Mouse (Mus musculus) E14TG2a.4 (cell line): ENCODE data around the gene Cdh15.

ENCODE experiments used
- H3K27me3 ChIP-seq: 2 replicates; pipeline ENCODE4 v1.6.1; 2014; ENCODE audit warnings: low read length, control low read depth; ENCODE audit not compliant: insufficient read depth
- H3K36me3 ChIP-seq: 2 replicates; pipeline ENCODE4 v1.6.1; 2014; ENCODE audit warnings: low read length, control low read depth; ENCODE audit not compliant: insufficient read depth
- H3K4me1 ChIP-seq: replicated peaks from 2 replicates; pipeline ENCODE4 v1.6.1; 2014; ENCODE audit warnings: low read depth, low read length, control low read depth
- H3K4me3 ChIP-seq: replicated peaks from 2 replicates; pipeline ENCODE4 v1.5.1; 2014; ENCODE audit warnings: mild to moderate bottlenecking, low read length
- H3K9me3 ChIP-seq: 2 replicates; pipeline ENCODE4 v1.6.1; 2014; ENCODE audit warnings: low read length, control low read depth
- CTCF ChIP-seq: conservative IDR thresholded peaks from 2 replicates; pipeline ENCODE4 v1.5.1; 2014; ENCODE audit warnings: low read length
- NANOG ChIP-seq: IDR thresholded peaks from 2 replicates; pipeline ENCODE4 v1.6.1; 2014; ENCODE audit warnings: borderline replicate concordance, low read length, mixed read lengths
- POU5F1 ChIP-seq: IDR thresholded peaks from 2 replicates; pipeline ENCODE4 v1.6.1; 2014; ENCODE audit warnings: low read length, borderline replicate concordance

The Cdh15 gene

DNA sequence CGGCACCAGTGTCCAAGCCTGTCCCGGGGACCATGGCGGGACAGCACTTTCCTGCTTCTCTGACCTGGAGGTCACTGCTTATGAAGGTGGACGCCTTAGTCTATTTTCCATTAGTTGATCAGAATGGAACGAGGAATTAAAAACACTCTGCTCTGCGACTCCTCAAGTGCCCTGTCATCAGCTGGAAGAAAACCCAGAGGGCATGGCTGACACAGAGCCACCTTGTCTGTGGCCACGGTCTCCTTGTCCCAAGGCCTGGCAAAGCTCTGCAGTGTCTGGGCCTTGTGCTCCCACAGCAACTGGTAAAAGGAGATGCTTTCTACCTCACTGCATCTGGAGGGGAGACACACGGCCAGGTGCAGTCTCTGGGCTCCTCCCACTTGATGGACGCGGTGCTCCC lies 35.9 kb downstream of the Cdh15 start:
- no peak for TF ChIP-seq NANOG
- TF ChIP-seq CTCF, result no peak
- TF ChIP-seq POU5F1, result no peak
- Histone ChIP-seq H3K4me1 (peaks cover 6% of the 10 kb centered on the region; the same call in 1 of the 2 replicates), H3K36me3 (peaks cover 78% of the 10 kb centered on the region), H3K4me3 (no peak overlapping the region), H3K27me3 (no peaks in the 10 kb centered on the region), H3K9me3 (no peaks in the 10 kb centered on the region)

DNA sequence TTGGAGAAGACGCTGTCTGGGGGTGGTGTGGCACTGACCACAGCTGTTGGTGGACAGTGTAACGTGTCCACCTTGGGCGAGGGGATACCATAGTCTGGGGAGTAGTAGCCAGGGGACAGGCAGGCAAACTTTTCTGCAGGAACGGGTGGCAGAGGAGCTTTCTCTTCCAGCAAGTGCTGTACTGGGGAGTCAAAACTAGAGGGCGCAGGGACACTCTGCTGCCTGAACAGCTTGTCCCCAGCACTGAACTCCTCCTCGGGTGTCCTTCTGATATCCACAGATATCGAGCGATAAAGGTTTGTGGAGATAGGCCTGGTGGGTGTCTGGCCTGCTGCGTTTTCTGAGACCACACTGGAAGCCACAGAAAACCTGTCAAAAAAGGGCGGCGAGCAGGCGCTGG lies 43.7 kb downstream of the Cdh15 start:
- Histone ChIP-seq H3K9me3 (no peaks in the 10 kb centered on the region), H3K4me1 (peaks cover 42% of the 10 kb centered on the region), H3K27me3 (no peaks in the 10 kb centered on the region), H3K4me3 (no peak overlapping the region), H3K36me3 (peaks cover 100% of the 10 kb centered on the region)
- TF ChIP-seq CTCF (no peak; the same call in 1 of the 2 replicates), NANOG (no peak), POU5F1 (no peak)

DNA sequence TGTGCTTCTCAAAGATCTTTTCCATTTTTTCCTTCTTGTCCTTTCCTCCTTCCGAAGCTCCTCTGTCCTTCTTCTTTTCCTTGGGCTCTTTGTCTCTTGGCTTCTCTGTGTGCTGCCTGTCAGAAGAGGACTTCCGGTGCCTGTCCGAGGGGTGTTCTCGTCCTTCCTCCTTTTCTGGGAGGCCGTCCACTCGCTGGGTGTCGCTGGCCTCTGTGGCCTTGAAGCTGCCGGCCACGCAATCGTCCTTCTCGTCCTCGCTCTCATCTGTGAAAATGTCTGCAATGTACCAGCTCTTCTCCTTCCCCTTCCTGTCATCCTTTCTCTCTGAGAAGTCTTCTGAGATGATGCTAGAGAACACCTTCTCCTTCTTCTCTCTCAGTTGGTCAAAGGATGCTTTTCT lies 45.7 kb downstream of the Cdh15 start:
- no peaks in the 10 kb centered on the region for H3K9me3 ChIP-seq
- H3K36me3 ChIP-seq, result peaks cover 100% of the 10 kb centered on the region
- H3K27me3 ChIP-seq, result no peaks in the 10 kb centered on the region
- H3K4me1 ChIP-seq, result peaks cover 50% of the 10 kb centered on the region
- no peak for TF ChIP-seq CTCF
- no peak for TF ChIP-seq POU5F1
- no peak for TF ChIP-seq NANOG
- no peak overlapping the region for H3K4me3 ChIP-seq

DNA sequence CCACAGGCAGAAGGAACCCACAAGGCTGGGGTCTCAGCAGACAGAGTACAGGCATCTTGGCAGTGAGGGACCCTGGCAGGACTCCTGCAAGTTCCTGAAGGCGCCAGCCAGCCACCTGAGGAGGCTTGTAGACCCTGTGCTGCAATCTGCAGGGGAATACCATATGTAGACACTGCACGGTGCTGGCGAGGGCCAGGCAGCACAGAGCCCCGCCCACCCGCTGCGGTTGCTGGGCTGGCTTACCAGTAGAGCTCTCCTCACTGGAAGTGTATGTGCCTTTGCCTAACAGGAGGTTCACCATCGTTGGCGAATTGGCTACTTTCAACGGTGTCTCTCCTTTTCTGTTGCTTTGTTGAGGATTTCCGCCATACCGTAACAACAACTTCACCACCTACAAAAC lies 48.6 kb downstream of the Cdh15 start:
- TF ChIP-seq POU5F1 (no peak), NANOG (no peak), CTCF (no peak)
- no peaks in the 10 kb centered on the region for H3K27me3 ChIP-seq
- peaks cover 51% of the 10 kb centered on the region for H3K4me1 ChIP-seq
- H3K36me3 ChIP-seq, result peaks cover 100% of the 10 kb centered on the region
- H3K4me3 ChIP-seq, result no peak overlapping the region
- H3K9me3 ChIP-seq, result no peaks in the 10 kb centered on the region

DNA sequence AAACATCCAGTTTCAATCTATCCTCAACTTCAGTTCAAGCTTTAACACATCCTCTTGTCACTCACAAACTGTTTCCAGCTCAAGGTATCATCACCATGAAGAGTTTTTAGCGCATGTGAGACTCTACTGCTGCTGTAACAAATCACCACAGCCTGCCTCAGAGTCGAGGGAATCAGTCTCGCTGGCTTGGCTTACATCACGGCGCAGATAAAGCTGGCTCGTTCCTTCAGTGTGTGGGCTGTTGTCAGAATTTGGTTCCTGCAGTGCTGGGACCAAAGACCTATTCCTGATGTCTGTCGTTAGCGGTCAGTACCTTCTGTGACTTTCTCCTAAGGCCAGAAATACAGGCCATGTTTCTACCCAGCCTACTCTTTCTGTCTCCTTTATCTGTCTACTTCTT lies 49.4 kb downstream of the Cdh15 start:
- peaks cover 51% of the 10 kb centered on the region for H3K4me1 ChIP-seq
- TF ChIP-seq NANOG, result no peak
- TF ChIP-seq POU5F1, result no peak
- no peak for TF ChIP-seq CTCF
- H3K4me3 ChIP-seq, result no peak overlapping the region
- H3K27me3 ChIP-seq, result no peaks in the 10 kb centered on the region
- no peaks in the 10 kb centered on the region for H3K9me3 ChIP-seq
- H3K36me3 ChIP-seq, result peaks cover 100% of the 10 kb centered on the region

DNA sequence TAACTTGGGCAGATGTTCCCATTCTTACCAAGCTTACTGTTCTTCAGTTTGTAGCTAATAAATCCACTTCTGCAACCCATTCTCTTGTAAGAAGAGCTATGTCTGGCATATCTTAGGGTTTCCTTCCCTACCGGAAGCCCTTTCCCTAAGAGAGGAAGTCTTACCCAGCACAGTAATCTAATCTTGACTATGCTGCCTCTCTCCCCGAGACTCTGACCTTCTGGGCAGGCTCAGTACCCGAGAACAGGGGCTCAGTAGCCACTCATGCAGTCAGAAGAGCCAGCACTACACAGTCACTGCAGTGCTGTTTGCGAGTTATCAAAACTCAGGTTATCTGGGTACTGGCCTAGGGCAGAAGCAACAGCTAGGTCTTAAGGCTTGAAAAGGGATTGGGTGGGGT lies 50.3 kb downstream of the Cdh15 start:
- Histone ChIP-seq H3K4me1 (peaks cover 57% of the 10 kb centered on the region), H3K36me3 (peaks cover 98% of the 10 kb centered on the region), H3K9me3 (no peaks in the 10 kb centered on the region), H3K4me3 (no peak overlapping the region), H3K27me3 (no peaks in the 10 kb centered on the region)
- TF ChIP-seq POU5F1, result no peak
- TF ChIP-seq CTCF, result no peak
- no peak for TF ChIP-seq NANOG

DNA sequence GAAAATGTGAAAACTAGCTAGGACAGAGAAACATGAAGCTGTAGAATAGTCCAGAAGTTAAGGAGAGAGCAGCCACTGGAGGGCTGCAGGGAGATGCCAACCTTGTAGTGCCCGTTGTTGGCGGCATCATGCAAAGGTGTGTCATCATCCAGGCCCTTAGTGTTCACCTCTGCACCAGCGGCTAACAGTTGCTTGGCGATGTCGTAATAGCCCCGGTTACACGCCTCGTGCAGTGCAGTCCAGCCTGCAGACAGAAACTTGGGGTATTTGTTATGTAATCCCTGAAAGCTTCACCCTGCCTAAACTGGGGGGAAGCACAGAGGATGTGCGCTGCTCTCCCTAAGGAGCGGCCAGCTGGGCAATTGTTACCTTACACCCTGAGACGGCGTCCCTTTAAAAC lies 50.7 kb downstream of the Cdh15 start:
- peaks cover 93% of the 10 kb centered on the region for H3K36me3 ChIP-seq
- peaks cover 62% of the 10 kb centered on the region for H3K4me1 ChIP-seq
- no peaks in the 10 kb centered on the region for H3K9me3 ChIP-seq
- H3K27me3 ChIP-seq, result no peaks in the 10 kb centered on the region
- no peak for TF ChIP-seq NANOG
- TF ChIP-seq POU5F1, result no peak
- no peak for TF ChIP-seq CTCF
- no peak overlapping the region for H3K4me3 ChIP-seq

DNA sequence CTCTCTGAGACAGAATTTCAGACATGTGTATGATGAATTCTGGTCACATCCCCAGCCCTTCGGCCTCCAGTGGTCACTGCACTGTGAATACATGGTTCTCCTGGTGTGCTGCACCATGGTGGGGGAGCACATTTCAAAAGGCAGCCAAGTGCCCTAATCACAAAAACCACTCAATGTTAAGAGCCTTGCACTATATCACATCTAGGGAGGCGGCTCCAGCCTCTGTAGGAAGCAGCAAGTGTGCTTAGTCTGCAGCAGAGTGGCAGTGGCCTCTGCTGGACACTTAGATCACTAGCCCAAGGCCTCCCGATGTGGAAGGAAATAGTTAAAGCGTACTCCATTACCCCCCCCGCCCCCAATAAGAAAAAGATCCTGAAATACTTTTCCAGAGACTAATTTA lies 51.3 kb downstream of the Cdh15 start:
- H3K36me3 ChIP-seq, result peaks cover 93% of the 10 kb centered on the region
- TF ChIP-seq NANOG, result no peak
- TF ChIP-seq CTCF, result no peak
- TF ChIP-seq POU5F1, result no peak
- no peaks in the 10 kb centered on the region for H3K9me3 ChIP-seq
- H3K27me3 ChIP-seq, result no peaks in the 10 kb centered on the region
- H3K4me1 ChIP-seq, result peaks cover 68% of the 10 kb centered on the region
- H3K4me3 ChIP-seq, result no peak overlapping the region

DNA sequence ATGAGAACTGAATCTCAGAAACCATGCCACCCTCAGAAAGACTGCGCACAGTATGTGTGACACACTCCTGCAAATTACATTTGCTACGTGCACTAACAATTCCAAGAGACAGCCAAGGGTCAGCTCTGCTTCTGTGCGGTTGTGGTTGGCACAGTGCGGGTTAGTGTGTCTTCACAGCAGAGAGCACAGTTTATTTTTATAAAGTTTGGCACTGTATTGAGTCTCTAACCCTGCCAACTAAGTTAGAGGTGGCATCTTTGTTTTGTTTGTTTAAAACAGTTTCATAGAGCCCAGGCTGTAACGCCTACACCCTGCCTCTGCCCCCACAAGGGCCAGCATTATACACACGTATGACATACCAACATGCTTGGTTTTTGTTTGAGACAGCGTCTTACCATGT lies 53.7 kb downstream of the Cdh15 start:
- Histone ChIP-seq H3K4me1 (peaks cover 87% of the 10 kb centered on the region), H3K27me3 (no peaks in the 10 kb centered on the region), H3K9me3 (no peaks in the 10 kb centered on the region), H3K4me3 (no peak overlapping the region), H3K36me3 (peaks cover 93% of the 10 kb centered on the region)
- TF ChIP-seq NANOG (no peak), POU5F1 (no peak), CTCF (no peak)
